Mouse (Mus musculus): Measurements from ENCODE around the gene Gm2696. TPM values are rescaled to one million over a fixed set of nuclear protein-coding genes. Genes with fewer than 3 reads are reported as not detected.
"Not testable (repeated sequence)": the region's sequence is repeated elsewhere in the genome, so short reads cannot be mapped to it uniquely, and the experiment has no call there.

The Gm2696 gene
- not detected in 2 replicates for polyA plus RNA-seq (2016; fragmentation: Nextera tagmentation; extraction: Ambion mirVana)

GRCm38 (mm10) chr10:77814382-77814781 lies at the start of gene Gm2696:
TSS of gene Gm2696 (plus strand) at chr10:77814682.
- H3K9ac ChIP-seq: no peak within 1 kb of the TSS
- no peaks in the 10 kb centered on the region for H3K27me3 ChIP-seq (replicated peaks)
- no peaks in the 10 kb centered on the region for H3K4me1 ChIP-seq
- H3K9me3 ChIP-seq: no peaks in the 10 kb centered on the region
- no peaks in the 10 kb centered on the region for H3K36me3 ChIP-seq
- WGBS: 63% methylated on average over 4 of the region's 4 CpGs
- no peak within 1 kb of the TSS for H3K4me3 ChIP-seq
- H3K27ac ChIP-seq: no peak within 1 kb of the TSS
- no peak for ATAC-seq (ENCODE audit: low FRiP score, low read depth)
- H3K4me2 ChIP-seq (replicated peaks): no peak within 1 kb of the TSS

GRCm38 (mm10) chr10:77769727-77770126 lies 44.8 kb upstream of the Gm2696 start:
- Histone ChIP-seq H3K9ac (no peak overlapping the region), H3K4me1 (no peaks in the 10 kb centered on the region), H3K4me2 (replicated peaks) (no peak overlapping the region), H3K4me3 (no peak overlapping the region), H3K36me3 (no peaks in the 10 kb centered on the region), H3K9me3 (no peaks in the 10 kb centered on the region), H3K27ac (no peak overlapping the region), H3K27me3 (replicated peaks) (no peaks in the 10 kb centered on the region)
- no peak for ATAC-seq (ENCODE audit: low FRiP score, low read depth)
- 90% methylated on average over 1 of the region's 1 CpGs for WGBS

GRCm38 (mm10) chr10:77771225-77771624 lies 43.3 kb upstream of the Gm2696 start, which contains the start of gene Gm3238:
TSS of gene Gm3238 (minus strand) at chr10:77771325.
- H3K27me3 ChIP-seq (replicated peaks); H3K9me3 ChIP-seq; H3K36me3 ChIP-seq; H3K4me3 ChIP-seq; H3K4me2 ChIP-seq (replicated peaks); H3K27ac ChIP-seq; H3K4me1 ChIP-seq; ATAC-seq (ENCODE audit: low FRiP score, low read depth); H3K9ac ChIP-seq: not testable (repeated sequence)
- 38% methylated on average over 1 of the region's 1 CpGs for WGBS

GRCm38 (mm10) chr10:77772142-77772541 lies 42.3 kb upstream of the Gm2696 start:
- H3K27me3 ChIP-seq (replicated peaks); H3K4me1 ChIP-seq; H3K4me3 ChIP-seq; H3K9ac ChIP-seq; H3K27ac ChIP-seq; H3K9me3 ChIP-seq; ATAC-seq (ENCODE audit: low FRiP score, low read depth); H3K36me3 ChIP-seq; H3K4me2 ChIP-seq (replicated peaks): not testable (repeated sequence)
- 87% methylated on average over 3 of the region's 3 CpGs for WGBS

- H3K4me3 ChIP-seq; H3K36me3 ChIP-seq; H3K27ac ChIP-seq; H3K4me1 ChIP-seq; H3K27me3 ChIP-seq (replicated peaks); ATAC-seq (ENCODE audit: low FRiP score, low read depth); H3K4me2 ChIP-seq (replicated peaks); H3K9me3 ChIP-seq; H3K9ac ChIP-seq: not testable (repeated sequence)
- 76% methylated on average over 1 of the region's 1 CpGs for WGBS
These were observed 37.6 kb upstream of the Gm2696 start, which contains the start of gene Gm7138 for GRCm38 (mm10) chr10:77776844-77777243. TSS of gene Gm7138 (minus strand) at chr10:77776944.

GRCm38 (mm10) chr10:77782442-77782841 lies 32.0 kb upstream of the Gm2696 start, which contains the start of gene Gm3250:
TSS of gene Gm3250 (minus strand) at chr10:77782542.
- H3K9ac ChIP-seq; H3K27ac ChIP-seq; ATAC-seq (ENCODE audit: low FRiP score, low read depth); H3K9me3 ChIP-seq; H3K4me2 ChIP-seq (replicated peaks); H3K4me3 ChIP-seq; H3K36me3 ChIP-seq; H3K27me3 ChIP-seq (replicated peaks); H3K4me1 ChIP-seq: not testable (repeated sequence)
- 50% methylated on average over 1 of the region's 1 CpGs for WGBS

GRCm38 (mm10) chr10:77783396-77783795 lies 31.1 kb upstream of the Gm2696 start:
- WGBS: 88% methylated on average over 2 of the region's 3 CpGs
- H3K4me3 ChIP-seq; H3K9me3 ChIP-seq; H3K4me1 ChIP-seq; H3K9ac ChIP-seq; ATAC-seq (ENCODE audit: low FRiP score, low read depth); H3K27ac ChIP-seq; H3K36me3 ChIP-seq; H3K4me2 ChIP-seq (replicated peaks); H3K27me3 ChIP-seq (replicated peaks): not testable (repeated sequence)

GRCm38 (mm10) chr10:77787876-77788275 lies 26.6 kb upstream of the Gm2696 start, which contains the start of gene Gm7137:
TSS of gene Gm7137 (minus strand) at chr10:77788200.
- H3K4me1 ChIP-seq; H3K36me3 ChIP-seq; H3K4me2 ChIP-seq (replicated peaks); H3K27me3 ChIP-seq (replicated peaks); H3K4me3 ChIP-seq; H3K9me3 ChIP-seq; ATAC-seq (ENCODE audit: low FRiP score, low read depth); H3K27ac ChIP-seq; H3K9ac ChIP-seq: not testable (repeated sequence)
- WGBS: 44% methylated on average over 1 of the region's 1 CpGs

- ATAC-seq (ENCODE audit: low FRiP score, low read depth): no peak
- H3K4me3 ChIP-seq: no peak overlapping the region
- H3K4me2 ChIP-seq (replicated peaks): no peak overlapping the region
- no peak overlapping the region for H3K27ac ChIP-seq
- H3K9me3 ChIP-seq: no peaks in the 10 kb centered on the region
- H3K4me1 ChIP-seq: no peaks in the 10 kb centered on the region
- H3K9ac ChIP-seq: no peak overlapping the region
- 76% methylated on average over 2 of the region's 2 CpGs for WGBS
- no peaks in the 10 kb centered on the region for H3K27me3 ChIP-seq (replicated peaks)
- no peaks in the 10 kb centered on the region for H3K36me3 ChIP-seq
These were observed 25.9 kb upstream of the Gm2696 start for GRCm38 (mm10) chr10:77788621-77789020.

GRCm38 (mm10) chr10:77794976-77795375 lies 19.5 kb upstream of the Gm2696 start, which contains the start of gene Gm9639:
TSS of gene Gm9639 (minus strand) at chr10:77795076.
- 56% methylated on average over 2 of the region's 2 CpGs for WGBS
- peaks cover 15% of the 10 kb centered on the region for H3K4me1 ChIP-seq
- H3K9me3 ChIP-seq: no peaks in the 10 kb centered on the region
- no peak within 1 kb of the TSS for H3K4me2 ChIP-seq (replicated peaks)
- H3K36me3 ChIP-seq: no peaks in the 10 kb centered on the region
- H3K4me3 ChIP-seq: no peak within 1 kb of the TSS
- H3K27me3 ChIP-seq (replicated peaks): no peaks in the 10 kb centered on the region
- no peak within 1 kb of the TSS for H3K27ac ChIP-seq
- no peak within 1 kb of the TSS for H3K9ac ChIP-seq
- ATAC-seq (ENCODE audit: low FRiP score, low read depth): no peak

GRCm38 (mm10) chr10:77797677-77798076 lies 16.8 kb upstream of the Gm2696 start:
- Histone ChIP-seq H3K9ac (no peak overlapping the region), H3K27ac (no peak overlapping the region), H3K9me3 (no peaks in the 10 kb centered on the region), H3K4me2 (replicated peaks) (no peak overlapping the region), H3K36me3 (no peaks in the 10 kb centered on the region), H3K4me1 (peaks cover 15% of the 10 kb centered on the region), H3K27me3 (replicated peaks) (no peaks in the 10 kb centered on the region), H3K4me3 (no peak overlapping the region)
- ATAC-seq (ENCODE audit: low FRiP score, low read depth): no peak
- 13% methylated on average over 3 of the region's 3 CpGs for WGBS

GRCm38 (mm10) chr10:77798164-77798920 lies 16.1 kb upstream of the Gm2696 start:
- 0 out of 2 replicates have a peak, but pooled peaks have one; percentile 38 for ATAC-seq (ENCODE audit: low FRiP score, low read depth)
- WGBS: 31% methylated on average over 3 of the region's 3 CpGs
- not testable (repeated sequence) for H3K4me3 ChIP-seq; H3K9me3 ChIP-seq; H3K4me2 ChIP-seq (replicated peaks); H3K27me3 ChIP-seq (replicated peaks); H3K9ac ChIP-seq; H3K27ac ChIP-seq; H3K36me3 ChIP-seq
- H3K4me1 ChIP-seq: peaks cover 15% of the 10 kb centered on the region
